In genomic region chr15:99440112-99440815, GRCm38 (mm10) we compare ENCODE assay signal across 8 mouse cellular contexts. TPM values are rescaled to one million over a fixed set of nuclear protein-coding genes. Genes with fewer than 3 reads are reported as not detected.
DNase-seq lines count a peak whose midpoint lies in the region; ATAC-seq lines count a peak whose summit lies in the region.

No protein-coding gene starts in this region.

- H3K9ac ChIP-seq in kidney, embryonic 14.5 days (ENCODE audit: low read depth, low read length): peak overlapping the region; percentile 34; the same call in 1 of the 2 replicates
- no peak overlapping the region for H3K9ac ChIP-seq in heart, embryonic 11.5 days (ENCODE audit: low read depth, low read length)
- no peak overlapping the region for H3K9ac ChIP-seq in liver, embryonic 11.5 days (ENCODE audit: low read depth, low read length)

- H3K27ac ChIP-seq in kidney, embryonic 14.5 days (ENCODE audit: low read depth, low read length): peak overlapping the region; percentile 67; the same call in 1 of the 2 replicates
- peak overlapping the region; percentile 23 for H3K27ac ChIP-seq in heart, embryonic 11.5 days (ENCODE audit: low read depth, low read length)
- H3K27ac ChIP-seq in liver, embryonic 11.5 days (ENCODE audit: low read depth, low read length): peak overlapping the region; percentile 45; the same call in 1 of the 2 replicates

- no peaks in the 10 kb centered on the region for H3K9me3 ChIP-seq in kidney, embryonic 14.5 days (ENCODE audit: control insufficient read depth, low read length)
- no peaks in the 10 kb centered on the region for H3K9me3 ChIP-seq in heart, embryonic 11.5 days (replicated peaks; ENCODE audit: control insufficient read depth, low read length)
- no peaks in the 10 kb centered on the region for H3K9me3 ChIP-seq in liver, embryonic 11.5 days (ENCODE audit: control insufficient read depth, low read length)

- H3K4me1 ChIP-seq in kidney, embryonic 14.5 days (ENCODE audit: control insufficient read depth, insufficient read depth, low read length): peaks cover 53% of the 10 kb centered on the region
- peaks cover 31% of the 10 kb centered on the region for H3K4me1 ChIP-seq in heart, embryonic 11.5 days (ENCODE audit: control insufficient read depth, insufficient read depth, low read length)
- peaks cover 13% of the 10 kb centered on the region for H3K4me1 ChIP-seq in liver, embryonic 11.5 days (replicated peaks; ENCODE audit: control insufficient read depth, insufficient read depth, low read length)

- H3K4me3 ChIP-seq in kidney, embryonic 14.5 days (ENCODE audit: low read length): no peak overlapping the region
- no peak overlapping the region for H3K4me3 ChIP-seq in heart, embryonic 11.5 days (ENCODE audit: low read depth, low read length)
- no peak overlapping the region for H3K4me3 ChIP-seq in liver, embryonic 11.5 days (ENCODE audit: low read depth, low read length)

- peaks cover 9% of the 10 kb centered on the region; the same call in 1 of the 2 replicates for H3K36me3 ChIP-seq in kidney, embryonic 14.5 days (ENCODE audit: control insufficient read depth, insufficient read depth, low read length)
- H3K36me3 ChIP-seq in heart, embryonic 11.5 days (ENCODE audit: control insufficient read depth, insufficient read depth, low read length): 0 out of 2 replicates have a peak, but pooled peaks cover 2% of the 10 kb centered on the region
- peaks cover 5% of the 10 kb centered on the region; the same call in 1 of the 2 replicates for H3K36me3 ChIP-seq in liver, embryonic 11.5 days (ENCODE audit: control insufficient read depth, insufficient read depth, low read length)

- WGBS in kidney, embryonic 14.5 days: 52% methylated on average over 2 of the region's 2 CpGs
- WGBS in heart, embryonic 11.5 days (ENCODE audit: insufficient replicate concordance): 39% methylated on average over 2 of the region's 2 CpGs
- 54% methylated on average over 2 of the region's 2 CpGs for WGBS in liver, embryonic 11.5 days

- no peaks in the 10 kb centered on the region for H3K27me3 ChIP-seq in kidney, embryonic 14.5 days (ENCODE audit: control insufficient read depth, insufficient read depth, low read length)
- H3K27me3 ChIP-seq in heart, embryonic 11.5 days (ENCODE audit: control insufficient read depth, insufficient read depth, low read length): no peaks in the 10 kb centered on the region
- no peaks in the 10 kb centered on the region for H3K27me3 ChIP-seq in liver, embryonic 11.5 days (replicated peaks; ENCODE audit: control insufficient read depth, insufficient read depth, low read length)

- DNase-seq in kidney, adult 8-10 months: no peak
- DNase-seq in NIH3T3 (ENCODE audit: low read depth): peak; percentile 49
- no peak for DNase-seq in liver, embryonic 11.5 days (ENCODE audit: low spot score)
- DNase-seq in retina, postnatal 1 day: peak; percentile 40
- no peak for DNase-seq in left cerebral cortex, adult 18-20 months (ENCODE audit: low spot score in 2 of 2)
- no peak for DNase-seq in urinary bladder, adult 18-20 months (ENCODE audit: low spot score in 2 of 2)

- no peak overlapping the region; the same call in 1 of the 2 replicates for H3K4me2 ChIP-seq in kidney, embryonic 14.5 days (replicated peaks; ENCODE audit: low read depth, low read length)
- H3K4me2 ChIP-seq in heart, embryonic 11.5 days: no peak overlapping the region
- peak overlapping the region; percentile 3 for H3K4me2 ChIP-seq in liver, embryonic 11.5 days

- peak; percentile 75 for ATAC-seq in kidney, embryonic 14.5 days (ENCODE audit: low FRiP score, low TSS enrichment)
- ATAC-seq in heart, embryonic 11.5 days (replicated peaks; ENCODE audit: insufficient number of reproducible peaks, low FRiP score, low TSS enrichment): no peak; the same call in 1 of the 2 replicates
- no peak; the same call in 1 of the 2 replicates for ATAC-seq in liver, embryonic 11.5 days (replicated peaks; ENCODE audit: low FRiP score)

RNA-seq across cellular contexts. Expression of gene Nckap5l, which starts 17.3 kb away (rescaled TPM):
- 9.3 and 11.8 TPM in 2 replicates for polyA plus RNA-seq in kidney, embryonic 14.5 days (2014; fragmentation: Nextera tagmentation; extraction: Ambion mirVana)
- 9.0 and 9.1 TPM in 2 replicates for polyA plus RNA-seq in heart, embryonic 11.5 days (2014; fragmentation: Nextera tagmentation; extraction: Ambion mirVana)
- 5.6 and 6.0 TPM in 2 replicates for polyA plus RNA-seq in liver, embryonic 11.5 days (2014; fragmentation: Nextera tagmentation; extraction: Ambion mirVana)
- total RNA-seq in left cerebral cortex, adult 18-20 months (2021): 10 to 100 TPM; 17.0 to 19.0 TPM

RNA-seq across cellular contexts. Expression of gene Bcdin3d, which starts 34.3 kb away (rescaled TPM):
- 13.2 and 16.9 TPM in 2 replicates for polyA plus RNA-seq in kidney, embryonic 14.5 days (2014; fragmentation: Nextera tagmentation; extraction: Ambion mirVana)
- polyA plus RNA-seq in heart, embryonic 11.5 days (2014; fragmentation: Nextera tagmentation; extraction: Ambion mirVana): 11.9 TPM in 2 replicates
- polyA plus RNA-seq in liver, embryonic 11.5 days (2014; fragmentation: Nextera tagmentation; extraction: Ambion mirVana): 10.5 and 12.1 TPM in 2 replicates
- 1 to 10 TPM; 4.6 to 4.7 TPM for total RNA-seq in left cerebral cortex, adult 18-20 months (2021)

RNA-seq across cellular contexts. Expression of gene Tmbim6, which starts 47.6 kb away (rescaled TPM):
- 321 and 409 TPM in 2 replicates for polyA plus RNA-seq in kidney, embryonic 14.5 days (2014; fragmentation: Nextera tagmentation; extraction: Ambion mirVana)
- 233 and 290 TPM in 2 replicates for polyA plus RNA-seq in heart, embryonic 11.5 days (2014; fragmentation: Nextera tagmentation; extraction: Ambion mirVana)
- 256 and 273 TPM in 2 replicates for polyA plus RNA-seq in liver, embryonic 11.5 days (2014; fragmentation: Nextera tagmentation; extraction: Ambion mirVana)
- 100 to 1,000 TPM; 331 to 338 TPM for total RNA-seq in left cerebral cortex, adult 18-20 months (2021)

Comparison
In these comparisons a context has a peak if more than half of its experiments do, and no peak if none do; other contexts are left out.
1. DNase-seq: peak in NIH3T3 (single experiment) and retina, postnatal 1 day (single experiment); none in kidney, adult 8-10 months (0 of 2), liver, embryonic 11.5 days (single experiment), left cerebral cortex, adult 18-20 months (0 of 2) and urinary bladder, adult 18-20 months (0 of 2).
2. Peak in every context shown above with its lines, with median percentiles within 50 percentile points of each other: H3K27ac ChIP-seq.